Mouse (Mus musculus) forebrain, embryonic 10.5 days (tissue): ENCODE measurements around the gene Psmb10. TPM values are rescaled to one million over a fixed set of nuclear protein-coding genes. Genes with fewer than 3 reads are reported as not detected.

Experiments used
- DNase-seq: peaks from one replicate; pipeline ENCODE4 v3.0.0-alpha.2; 2017; ENCODE audit warnings: low spot score; ENCODE audit errors: extremely low spot score
- H3K27ac ChIP-seq: fragments of 300-500 bp; sonication (generic); 2 replicates; pipeline ENCODE4 v1.5.1; 2016; ENCODE audit warnings: mild to moderate bottlenecking
- H3K27me3 ChIP-seq: fragments of 300-500 bp; sonication (generic); 2 replicates; pipeline ENCODE4 v1.6.1; 2016; ENCODE audit warnings: mild to moderate bottlenecking; ENCODE audit not compliant: poor library complexity, severe bottlenecking
- H3K36me3 ChIP-seq: fragments of 300-500 bp; sonication (generic); replicated peaks from 2 replicates; pipeline ENCODE4 v1.6.1; 2016; ENCODE audit warnings: mild to moderate bottlenecking, moderate library complexity
- H3K4me1 ChIP-seq: fragments of 300-500 bp; sonication (generic); 2 replicates; pipeline ENCODE4 v1.6.1; 2016
- H3K4me3 ChIP-seq: fragments of 300-500 bp; sonication (generic); 2 replicates; pipeline ENCODE4 v1.5.1; 2016; ENCODE audit warnings: mild to moderate bottlenecking, moderate library complexity
- H3K9me3 ChIP-seq: fragments of 300-500 bp; sonication (generic); 2 replicates; pipeline ENCODE4 v1.6.1; 2016; ENCODE audit warnings: mild to moderate bottlenecking, moderate library complexity
- WGBS: fragments of 180-500 bp; shearing (Covaris S2); methylation state at CpG from one replicate; pipeline ENCODE4 v1.1.7; 2016; 5-methylcytosine and 5-hydroxymethylcytosine counted together
- polyA plus RNA-seq: library from polyadenylated mRNA; unstranded; fragments of >200 nt; fragmentation: Nextera tagmentation; extraction: Ambion mirVana; gene quantifications from 2 replicates; pipeline ENCODE4 v1.2.1, GENCODE M21; 2016

Psmb10 gene
- polyA plus RNA-seq, 1 experiment from 2014 or later, result 28.9 TPM

- H3K9me3 ChIP-seq, result no peaks in the 10 kb centered on the region
- H3K36me3 ChIP-seq, result peaks cover 32% of the 10 kb centered on the region
- no peak overlapping the region for H3K27ac ChIP-seq
- DNase-seq, result no peak
- 89% methylated on average over 6 of the region's 6 CpGs for WGBS
- H3K4me1 ChIP-seq, result peaks cover 34% of the 10 kb centered on the region
- H3K4me3 ChIP-seq, result no peak overlapping the region
- no peaks in the 10 kb centered on the region for H3K27me3 ChIP-seq
Observed at GRCm38 (mm10) chr8:105935105-105935504, 3.1 kb downstream of the Psmb10 start.

DNA sequence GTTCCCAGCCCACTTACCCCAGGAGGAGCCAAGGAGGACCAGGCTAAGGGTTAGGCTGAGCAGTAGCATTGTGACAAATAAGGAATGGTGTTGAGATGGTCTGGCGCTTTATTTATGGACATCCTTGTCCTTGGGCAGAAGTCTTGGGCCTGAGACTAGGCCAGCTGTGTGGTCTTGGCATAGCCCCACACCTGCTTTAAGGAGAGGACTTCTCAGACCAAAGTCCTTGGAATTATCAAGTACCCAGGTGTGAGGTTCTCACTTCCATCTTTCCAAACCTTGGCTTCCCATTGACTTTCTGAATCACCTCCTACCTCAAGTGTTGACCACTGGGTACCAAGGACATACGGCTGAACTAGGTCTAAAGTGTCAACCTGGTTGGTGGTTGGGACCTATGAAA lies 4.5 kb downstream of the Psmb10 start, which contains the start of gene Ctrl:
Gene Ctrl, minus strand, starts transcription at position 101 of the 400 bp plus-strand sequence.
- H3K4me1 ChIP-seq, result peaks cover 35% of the 10 kb centered on the region
- peaks cover 40% of the 10 kb centered on the region for H3K36me3 ChIP-seq
- no peaks in the 10 kb centered on the region for H3K9me3 ChIP-seq
- H3K4me3 ChIP-seq, result no peak within 1 kb of the TSS
- no peak within 1 kb of the TSS for H3K27ac ChIP-seq
- H3K27me3 ChIP-seq, result no peaks in the 10 kb centered on the region
- 87% methylated on average over 2 of the region's 2 CpGs for WGBS
- DNase-seq, result no peak

DNA sequence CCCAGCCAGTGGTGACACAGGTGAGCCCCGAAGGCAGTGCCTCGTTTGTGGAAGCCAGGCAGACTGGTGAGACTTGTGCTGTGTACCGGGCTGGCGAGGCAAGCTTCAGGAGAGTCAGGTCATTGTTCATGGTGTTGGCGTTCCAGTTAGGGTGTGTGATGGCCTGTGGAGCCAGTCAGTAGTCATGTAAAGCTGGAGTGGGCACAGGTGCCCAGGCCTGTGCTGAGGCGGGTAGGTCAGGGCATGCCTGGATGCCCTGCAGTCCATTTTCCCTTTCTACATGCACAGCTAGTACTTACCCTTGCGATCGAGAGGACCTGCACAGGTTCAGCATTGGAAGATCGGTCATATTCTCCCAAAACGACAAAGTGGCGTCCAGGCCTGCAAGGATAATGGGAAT lies 5.7 kb downstream of the Psmb10 start:
- WGBS, result 93% methylated on average over 11 of the region's 11 CpGs
- Histone ChIP-seq H3K4me3 (no peak overlapping the region), H3K4me1 (peaks cover 26% of the 10 kb centered on the region), H3K9me3 (no peaks in the 10 kb centered on the region), H3K27ac (no peak overlapping the region), H3K36me3 (peaks cover 40% of the 10 kb centered on the region), H3K27me3 (no peaks in the 10 kb centered on the region)
- no peak for DNase-seq

DNA sequence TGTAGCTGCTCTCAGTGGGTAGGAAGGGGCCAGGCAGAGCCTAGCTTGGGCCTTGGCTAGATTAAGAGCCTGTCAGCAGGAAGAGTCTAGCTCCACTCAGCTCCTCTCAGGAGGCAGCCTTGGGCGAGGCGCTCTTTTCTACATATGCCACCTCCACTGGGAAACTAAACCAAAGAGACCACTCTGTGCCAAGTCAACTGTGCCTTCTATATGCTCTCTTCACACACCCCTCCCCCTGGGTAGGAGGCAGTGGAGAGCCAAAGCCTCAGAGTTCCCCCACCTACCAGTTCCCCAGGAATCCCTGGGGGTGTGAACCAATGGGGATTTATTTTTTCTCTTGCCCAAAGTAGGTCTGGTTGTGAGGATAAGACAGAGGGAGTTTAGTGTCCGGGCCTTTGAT lies 7.0 kb downstream of the Psmb10 start:
- H3K9me3 ChIP-seq, result no peaks in the 10 kb centered on the region
- no peak overlapping the region for H3K4me3 ChIP-seq
- peaks cover 40% of the 10 kb centered on the region for H3K36me3 ChIP-seq
- H3K4me1 ChIP-seq, result peaks cover 24% of the 10 kb centered on the region
- H3K27me3 ChIP-seq, result no peaks in the 10 kb centered on the region
- no peak for DNase-seq
- WGBS, result 88% methylated on average over 3 of the region's 3 CpGs
- H3K27ac ChIP-seq, result no peak overlapping the region

- WGBS, result 14% methylated on average over 8 of the region's 8 CpGs
- Histone ChIP-seq H3K36me3 (peaks cover 40% of the 10 kb centered on the region), H3K9me3 (no peaks in the 10 kb centered on the region), H3K4me3 (no peak overlapping the region), H3K27me3 (no peaks in the 10 kb centered on the region), H3K4me1 (peaks cover 24% of the 10 kb centered on the region), H3K27ac (peak overlapping the region; percentile 82)
- DNase-seq, result peak; percentile 83
Observed at GRCm38 (mm10) chr8:105930602-105931001, 7.6 kb downstream of the Psmb10 start.

DNA sequence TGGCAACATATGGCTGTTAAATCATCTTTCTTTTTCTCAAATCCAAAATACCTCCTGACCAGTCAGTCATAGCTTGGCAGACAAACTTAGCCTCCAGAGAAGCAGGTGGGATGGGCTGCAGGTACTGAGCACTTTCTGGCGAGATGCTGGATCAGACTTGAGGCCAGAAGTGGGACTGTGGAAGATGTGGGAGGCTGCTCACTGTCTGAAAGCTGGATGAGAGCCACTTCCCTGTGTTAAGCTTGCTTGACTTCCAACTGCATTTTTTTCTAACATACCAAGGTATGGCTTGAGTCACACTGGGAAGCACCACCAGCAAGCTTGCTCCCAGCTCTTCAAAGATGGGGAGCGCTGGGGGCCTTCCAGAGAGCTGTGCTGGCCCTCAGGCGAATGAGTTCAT lies 13.1 kb downstream of the Psmb10 start:
- peaks cover 17% of the 10 kb centered on the region for H3K36me3 ChIP-seq
- H3K27me3 ChIP-seq, result no peaks in the 10 kb centered on the region
- H3K27ac ChIP-seq, result no peak overlapping the region
- no peaks in the 10 kb centered on the region for H3K9me3 ChIP-seq
- H3K4me1 ChIP-seq, result peaks cover 18% of the 10 kb centered on the region
- DNase-seq, result no peak
- H3K4me3 ChIP-seq, result no peak overlapping the region
- WGBS, result 75% methylated on average over 3 of the region's 3 CpGs

- no peaks in the 10 kb centered on the region for H3K4me1 ChIP-seq
- no peak overlapping the region for H3K27ac ChIP-seq
- no peak for DNase-seq
- H3K27me3 ChIP-seq, result no peaks in the 10 kb centered on the region
- 96% methylated on average over 3 of the region's 3 CpGs for WGBS
- H3K4me3 ChIP-seq, result no peak overlapping the region
- H3K36me3 ChIP-seq, result peaks cover 40% of the 10 kb centered on the region
- H3K9me3 ChIP-seq, result no peaks in the 10 kb centered on the region
Observed at GRCm38 (mm10) chr8:105919390-105919789, 18.9 kb downstream of the Psmb10 start.

DNA sequence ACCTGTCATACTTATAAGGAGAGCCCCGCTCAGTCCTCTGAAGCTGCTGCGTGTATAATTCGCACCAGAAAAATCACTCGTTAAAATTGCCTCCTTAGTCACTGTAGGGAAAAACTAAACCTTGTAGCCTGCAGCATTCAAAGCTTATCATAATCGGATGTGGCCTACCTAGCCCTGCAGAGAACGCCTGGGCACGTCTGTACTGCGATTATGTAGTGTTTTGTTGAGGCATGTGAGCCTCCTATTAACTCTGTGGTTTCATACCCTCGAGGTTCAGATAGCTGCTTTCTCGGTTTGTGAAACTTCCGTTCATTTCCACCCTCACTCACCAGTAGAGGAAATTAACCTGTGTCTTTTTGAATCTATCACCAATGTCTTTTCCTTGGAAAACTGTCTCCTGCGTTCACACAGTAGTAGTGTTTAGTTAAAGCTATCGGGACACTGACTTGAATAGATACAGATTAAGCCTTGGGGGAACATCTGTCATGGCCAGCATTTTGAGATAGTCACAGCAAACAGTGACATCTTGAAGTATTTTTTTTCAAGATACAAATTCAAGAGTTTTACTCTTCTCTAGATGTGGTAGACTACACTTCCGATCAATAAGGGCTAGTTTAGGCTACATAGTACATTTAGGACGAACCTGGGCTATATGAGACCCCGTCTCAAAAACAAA lies 37.2 kb downstream of the Psmb10 start:
- Histone ChIP-seq H3K27ac (peak overlapping the region; percentile 93), H3K9me3 (no peaks in the 10 kb centered on the region), H3K4me3 (peak overlapping the region; percentile 78), H3K27me3 (no peaks in the 10 kb centered on the region), H3K36me3 (0 out of 2 replicates have a peak, but pooled peaks cover 2% of the 10 kb centered on the region), H3K4me1 (peaks cover 13% of the 10 kb centered on the region)
- no peak for DNase-seq
- WGBS, result 41% methylated on average over 16 of the region's 16 CpGs

DNA sequence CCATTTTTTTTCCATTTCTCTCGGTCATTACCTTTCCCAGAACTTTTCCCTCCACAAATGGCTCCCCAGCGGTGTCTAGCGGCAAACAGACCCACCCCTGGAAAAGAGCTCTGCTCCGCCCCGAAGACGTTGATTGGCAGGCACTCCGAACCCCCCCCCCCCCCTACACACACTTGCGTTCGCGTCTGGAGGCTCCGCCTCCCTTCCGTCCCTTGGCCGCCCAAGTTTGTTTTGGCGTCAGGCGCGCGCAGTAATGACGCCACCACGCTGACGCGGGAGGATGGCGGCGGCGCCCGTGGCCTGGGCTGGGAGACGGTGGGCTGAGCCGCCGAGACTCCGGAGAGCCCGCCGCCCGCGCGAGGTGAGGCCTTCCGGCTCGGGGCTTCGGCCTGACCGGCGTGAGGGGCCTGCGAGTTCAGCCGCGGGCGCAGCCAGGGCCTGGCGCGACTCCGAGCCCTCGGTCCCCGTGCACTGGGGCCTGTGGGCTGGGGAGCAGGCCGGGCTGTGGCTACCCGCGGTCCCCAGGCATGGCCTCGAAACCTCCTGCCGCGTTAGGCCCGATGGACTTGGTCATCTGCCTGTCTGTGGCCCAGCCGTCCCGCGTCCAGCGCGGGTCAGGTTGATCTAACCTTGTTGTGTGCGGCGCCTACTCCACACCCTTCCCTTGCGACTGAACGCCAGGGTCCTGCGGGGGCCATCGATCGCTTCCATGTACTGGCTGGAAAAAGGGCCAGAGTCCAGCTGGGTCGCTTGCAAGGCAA lies 37.9 kb downstream of the Psmb10 start, which contains the start of gene Pskh1:
Gene Pskh1, plus strand, starts transcription at position 262 of the 761 bp plus-strand sequence.
- DNase-seq, result peak; percentile 93
- H3K9me3 ChIP-seq, result no peaks in the 10 kb centered on the region
- peak within 1 kb of the TSS; percentile 78 for H3K4me3 ChIP-seq
- under 1% methylated on average over 68 of the region's 68 CpGs for WGBS
- no peaks in the 10 kb centered on the region for H3K27me3 ChIP-seq
- peak within 1 kb of the TSS; percentile 93 for H3K27ac ChIP-seq
- 0 out of 2 replicates have a peak, but pooled peaks cover 2% of the 10 kb centered on the region for H3K36me3 ChIP-seq
- H3K4me1 ChIP-seq, result peaks cover 13% of the 10 kb centered on the region

DNA sequence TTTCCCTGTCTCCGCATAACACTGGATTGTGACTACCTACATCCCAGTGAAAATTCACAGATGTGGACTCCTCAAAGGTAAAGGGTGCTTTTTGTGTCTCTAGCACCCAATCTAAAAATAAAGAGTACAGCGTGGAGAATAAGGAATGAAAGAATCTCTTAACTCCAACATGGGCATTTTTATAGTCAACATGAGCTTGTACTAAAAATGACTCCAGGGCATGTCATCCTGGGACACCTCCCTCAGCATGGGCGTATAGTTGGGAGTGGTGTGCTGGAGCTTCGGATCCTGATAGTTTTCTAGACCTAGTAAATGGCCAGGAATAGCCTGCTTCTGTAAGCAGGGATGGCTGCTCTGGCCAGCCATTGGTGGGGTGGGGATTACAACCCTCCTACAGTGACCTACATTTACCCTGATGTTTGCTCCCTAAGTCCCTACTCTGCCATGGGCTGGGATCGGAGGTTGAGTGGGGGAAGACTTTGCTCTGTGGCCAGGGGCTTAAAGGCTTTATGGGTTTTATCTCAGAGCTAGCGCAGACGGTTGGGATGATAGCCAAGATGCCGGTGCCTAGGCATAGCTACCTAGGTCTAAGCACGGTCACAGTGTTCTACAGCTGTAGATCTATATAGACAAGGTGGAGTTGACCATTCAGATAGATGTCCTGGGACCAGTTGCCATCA lies 40.3 kb downstream of the Psmb10 start:
- Histone ChIP-seq H3K4me1 (peaks cover 22% of the 10 kb centered on the region), H3K27ac (no peak overlapping the region), H3K9me3 (no peaks in the 10 kb centered on the region), H3K4me3 (no peak overlapping the region), H3K27me3 (no peaks in the 10 kb centered on the region), H3K36me3 (peaks cover 18% of the 10 kb centered on the region; the same call in 1 of the 2 replicates)
- 84% methylated on average over 9 of the region's 9 CpGs for WGBS
- no peak for DNase-seq

DNA sequence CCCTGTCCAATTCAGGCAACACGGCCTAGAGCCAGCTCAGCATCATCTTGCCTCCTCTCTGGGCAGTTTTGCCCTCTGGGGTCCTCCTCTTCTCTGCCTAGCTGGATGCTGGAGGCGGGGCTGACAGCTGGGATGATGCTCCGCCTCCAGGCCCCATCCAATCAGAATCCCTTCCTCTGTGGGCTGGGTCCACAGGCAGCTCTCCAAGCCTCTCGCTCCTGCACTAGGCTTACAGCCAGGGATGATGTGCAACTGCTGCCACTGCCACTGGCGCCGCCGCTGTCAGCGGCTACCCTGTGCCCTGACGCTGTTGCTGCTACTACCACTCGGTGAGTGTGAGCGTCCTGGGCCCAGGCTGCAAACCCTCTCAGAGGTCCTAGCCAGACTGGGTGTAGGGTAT lies 44.9 kb downstream of the Psmb10 start, which contains the start of gene Nrn1l:
Gene Nrn1l, plus strand, starts transcription at position 229 of the 400 bp plus-strand sequence.
- DNase-seq, result peak; percentile 75
- peak within 1 kb of the TSS; percentile 31 for H3K4me3 ChIP-seq
- 5% methylated on average over 11 of the region's 11 CpGs for WGBS

DNA sequence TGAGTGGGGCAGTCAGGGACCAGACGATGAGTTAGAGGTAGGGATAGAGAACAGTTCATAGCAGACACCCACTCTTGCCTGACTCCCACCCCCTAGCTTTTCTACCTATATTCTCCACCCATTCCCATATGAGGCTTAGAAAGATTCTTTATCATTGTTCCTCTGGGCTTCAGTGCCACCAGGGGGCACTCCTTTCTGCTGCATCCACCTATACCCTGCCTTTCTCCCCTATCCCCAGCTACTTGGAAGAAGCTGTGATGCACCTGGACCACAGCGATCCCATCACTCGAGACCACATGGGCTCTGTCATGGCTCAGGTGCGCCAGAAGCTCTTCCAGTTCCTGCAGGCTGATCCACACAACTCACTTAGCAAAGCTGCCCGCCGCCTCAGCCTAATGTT lies 45.8 kb downstream of the Psmb10 start:
- H3K4me3 ChIP-seq, result no peak overlapping the region
- no peak overlapping the region for H3K27ac ChIP-seq
- H3K4me1 ChIP-seq, result peaks cover 10% of the 10 kb centered on the region
- H3K36me3 ChIP-seq, result peaks cover 73% of the 10 kb centered on the region
- WGBS, result 91% methylated on average over 6 of the region's 6 CpGs
- H3K9me3 ChIP-seq, result no peaks in the 10 kb centered on the region
- no peak for DNase-seq
- no peaks in the 10 kb centered on the region for H3K27me3 ChIP-seq

More for the DNA sequence above, 44.9 kb downstream of the Psmb10 start, which contains the start of gene Nrn1l:
- no peaks in the 10 kb centered on the region for H3K9me3 ChIP-seq
- H3K4me1 ChIP-seq, result peaks cover 10% of the 10 kb centered on the region
- H3K36me3 ChIP-seq, result peaks cover 64% of the 10 kb centered on the region
- H3K27ac ChIP-seq, result 0 out of 2 replicates have a peak within 1 kb of the TSS, but pooled peaks have one; percentile 54
- H3K27me3 ChIP-seq, result no peaks in the 10 kb centered on the region
